Mouse (Mus musculus) megakaryocyte, embryonic 14.5 days (primary cell): ENCODE data around the gene Crxos.

Experiments used
- FLI1 ChIP-seq: IDR thresholded peaks from 2 replicates; pipeline ENCODE4 v1.6.1; 2012; ENCODE audit warnings: low read length, inconsistent platforms, mixed read lengths
- GATA1 ChIP-seq: IDR thresholded peaks from 3 replicates; pipeline ENCODE4 v1.6.1; 2012; ENCODE audit warnings: mixed read lengths, low read length, inconsistent platforms, borderline replicate concordance

GRCm38 (mm10) chr7:15945721-15946536 is 63.5 kb downstream of the Crxos start, which contains the start of gene Nop53:
- TF ChIP-seq GATA1 (peak; percentile 73; the same call in 1 of the 3 replicates), FLI1 (peak; percentile 24; the same call in 1 of the 2 replicates)
